Mouse (Mus musculus): ENCODE results near the gene Clk2. TPM values are rescaled to one million over a fixed set of nuclear protein-coding genes. Genes with fewer than 3 reads are reported as not detected.

The Clk2 gene
- polyA plus RNA-seq, 1 experiment from 2014 or later = 22.8 TPM

DNA sequence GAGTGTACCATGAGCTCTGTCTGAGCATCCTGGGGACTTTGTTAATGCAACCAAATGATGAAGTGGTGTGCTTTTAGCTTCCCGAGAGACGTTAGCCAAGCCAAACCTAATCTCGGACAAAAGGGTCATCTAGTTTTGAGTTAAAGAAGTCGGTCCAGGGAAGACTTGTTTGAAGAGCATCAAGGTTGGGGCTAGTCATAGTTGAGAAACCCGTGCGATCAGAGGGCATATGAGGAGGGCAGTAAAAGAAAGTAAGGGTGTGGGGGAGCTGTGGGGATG, 13.5 kb downstream of the Clk2 start:
- no peak for DNase-seq (ENCODE audit: low spot score)
- H3K4me2 ChIP-seq = peak overlapping the region; percentile 76
- peak overlapping the region; percentile 84 for H3K4me3 ChIP-seq (ENCODE audit: low read depth, low read length)
- no peaks in the 10 kb centered on the region for H3K9me3 ChIP-seq (ENCODE audit: control insufficient read depth, low read length)
- H3K9ac ChIP-seq (ENCODE audit: low read depth, low read length) = peak overlapping the region; percentile 90
- peak overlapping the region; percentile 75 for H3K27ac ChIP-seq (ENCODE audit: low read depth, low read length)
- ATAC-seq (replicated peaks; ENCODE audit: low FRiP score) = no peak
- peaks cover 24% of the 10 kb centered on the region for H3K4me1 ChIP-seq (replicated peaks; ENCODE audit: control insufficient read depth, insufficient read depth, low read length)
- no peaks in the 10 kb centered on the region for H3K27me3 ChIP-seq (replicated peaks; ENCODE audit: control insufficient read depth, insufficient read depth, low read length)
- WGBS = 7% methylated on average over 6 of the region's 6 CpGs
- peaks cover 60% of the 10 kb centered on the region for H3K36me3 ChIP-seq (ENCODE audit: control insufficient read depth, insufficient read depth, low read length)

GRCm38 (mm10) chr3:89179056-89179455, 14.5 kb downstream of the Clk2 start:
- Histone ChIP-seq H3K4me3 (ENCODE audit: low read depth, low read length) (peak overlapping the region; percentile 84), H3K4me1 (replicated peaks; ENCODE audit: control insufficient read depth, insufficient read depth, low read length) (peaks cover 32% of the 10 kb centered on the region), H3K4me2 (peak overlapping the region; percentile 76), H3K27me3 (replicated peaks; ENCODE audit: control insufficient read depth, insufficient read depth, low read length) (no peaks in the 10 kb centered on the region), H3K27ac (ENCODE audit: low read depth, low read length) (0 out of 2 replicates have a peak overlapping the region, but pooled peaks have one; percentile 6), H3K9ac (ENCODE audit: low read depth, low read length) (peak overlapping the region; percentile 90; the same call in 1 of the 2 replicates), H3K9me3 (ENCODE audit: control insufficient read depth, low read length) (no peaks in the 10 kb centered on the region), H3K36me3 (ENCODE audit: control insufficient read depth, insufficient read depth, low read length) (peaks cover 50% of the 10 kb centered on the region)
- DNase-seq (ENCODE audit: low spot score) (no peak), ATAC-seq (replicated peaks; ENCODE audit: low FRiP score) (no peak)
- WGBS = 85% methylated on average over 11 of the region's 11 CpGs

DNA sequence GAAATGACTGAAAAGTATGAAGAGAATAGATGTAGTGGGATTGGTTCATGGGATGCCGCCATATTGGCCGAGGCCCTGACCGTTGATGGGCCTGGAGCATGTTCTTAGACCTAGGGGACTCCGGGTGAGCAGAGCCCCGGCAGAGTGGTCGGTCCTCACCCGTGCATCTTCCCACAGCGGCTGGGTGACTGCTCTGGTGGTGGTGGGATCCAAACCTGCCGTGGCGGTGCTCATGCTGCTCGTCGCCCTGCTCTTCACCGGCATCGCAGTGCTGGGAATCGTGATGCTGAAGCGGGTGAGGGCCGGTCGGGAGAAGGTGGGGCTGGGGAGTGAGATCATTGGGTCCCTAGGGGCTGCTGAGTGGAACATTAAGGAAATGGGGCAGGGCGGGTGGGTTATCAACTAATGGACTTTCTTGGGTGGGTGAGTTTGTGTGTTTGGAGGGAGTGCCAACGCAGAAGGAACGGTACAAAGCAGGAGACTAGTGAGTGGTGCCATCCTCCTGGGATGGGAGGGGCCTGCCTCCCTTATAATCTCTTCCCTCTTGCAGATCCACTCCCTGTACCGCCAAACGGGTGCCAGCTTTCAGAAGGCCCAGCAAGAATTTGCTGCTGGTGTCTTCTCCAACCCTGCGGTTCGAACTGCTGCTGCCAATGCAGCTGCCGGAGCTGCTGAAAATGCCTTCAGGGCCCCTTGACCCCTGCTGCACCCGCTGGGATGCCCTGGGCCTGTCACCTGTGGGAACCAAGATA, 17.3 kb downstream of the Clk2 start:
- H3K4me1 ChIP-seq (replicated peaks; ENCODE audit: control insufficient read depth, insufficient read depth, low read length) = peaks cover 37% of the 10 kb centered on the region
- H3K4me3 ChIP-seq (ENCODE audit: low read depth, low read length) = no peak overlapping the region
- no peaks in the 10 kb centered on the region for H3K9me3 ChIP-seq (ENCODE audit: control insufficient read depth, low read length)
- peaks cover 31% of the 10 kb centered on the region for H3K36me3 ChIP-seq (ENCODE audit: control insufficient read depth, insufficient read depth, low read length)
- 89% methylated on average over 27 of the region's 27 CpGs for WGBS
- 0 out of 2 replicates have a peak overlapping the region, but pooled peaks have one; percentile 45 for H3K27ac ChIP-seq (ENCODE audit: low read depth, low read length)
- no peak overlapping the region for H3K4me2 ChIP-seq
- H3K27me3 ChIP-seq (replicated peaks; ENCODE audit: control insufficient read depth, insufficient read depth, low read length) = no peaks in the 10 kb centered on the region
- no peak for ATAC-seq (replicated peaks; ENCODE audit: low FRiP score)
- H3K9ac ChIP-seq (ENCODE audit: low read depth, low read length) = no peak overlapping the region
- no peak for DNase-seq (ENCODE audit: low spot score)

DNA sequence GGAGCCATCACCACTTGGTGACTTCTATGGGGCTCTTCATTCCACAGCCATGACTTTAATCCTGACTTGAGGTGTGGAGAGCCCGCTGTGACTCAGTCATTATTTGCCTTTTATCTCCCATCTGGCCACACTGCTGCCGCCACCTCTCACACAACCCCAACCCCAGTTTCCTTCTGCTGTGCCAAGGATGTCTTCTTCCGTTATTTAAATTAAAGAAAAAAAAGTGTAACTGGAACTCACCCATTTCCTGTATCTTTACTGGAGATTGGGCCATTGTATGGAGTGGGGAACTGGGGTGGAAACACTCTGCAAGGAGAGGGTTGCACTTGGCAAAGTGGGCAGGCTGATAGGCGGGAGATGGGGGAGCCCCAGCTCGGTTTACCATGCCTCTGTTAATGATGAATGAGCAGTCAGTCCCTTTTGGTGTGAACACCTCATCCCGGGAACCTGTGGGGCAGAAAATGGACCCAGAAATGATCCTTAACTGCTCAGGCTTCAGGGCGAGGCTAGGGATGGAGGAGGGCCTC, 18.0 kb downstream of the Clk2 start:
- H3K9me3 ChIP-seq (ENCODE audit: control insufficient read depth, low read length) = no peaks in the 10 kb centered on the region
- no peak for DNase-seq (ENCODE audit: low spot score)
- peak overlapping the region; percentile 73 for H3K9ac ChIP-seq (ENCODE audit: low read depth, low read length)
- no peaks in the 10 kb centered on the region for H3K27me3 ChIP-seq (replicated peaks; ENCODE audit: control insufficient read depth, insufficient read depth, low read length)
- peak overlapping the region; percentile 97 for H3K4me2 ChIP-seq
- H3K4me3 ChIP-seq (ENCODE audit: low read depth, low read length) = peak overlapping the region; percentile 58
- 44% methylated on average over 7 of the region's 7 CpGs for WGBS
- ATAC-seq (replicated peaks; ENCODE audit: low FRiP score) = peak; percentile 13; the same call in 1 of the 2 replicates
- H3K36me3 ChIP-seq (ENCODE audit: control insufficient read depth, insufficient read depth, low read length) = peaks cover 31% of the 10 kb centered on the region
- peaks cover 43% of the 10 kb centered on the region for H3K4me1 ChIP-seq (replicated peaks; ENCODE audit: control insufficient read depth, insufficient read depth, low read length)
- H3K27ac ChIP-seq (ENCODE audit: low read depth, low read length) = peak overlapping the region; percentile 56

- Histone ChIP-seq H3K27ac (ENCODE audit: low read depth, low read length) (peak within 1 kb of the TSS; percentile 60), H3K4me1 (replicated peaks; ENCODE audit: control insufficient read depth, insufficient read depth, low read length) (peaks cover 41% of the 10 kb centered on the region)
Observed at GRCm38 (mm10) chr3:89183058-89183958, 18.7 kb downstream of the Clk2 start, which contains the start of gene Fam189b. TSS of gene Fam189b (plus strand) at chr3:89183143.

DNA sequence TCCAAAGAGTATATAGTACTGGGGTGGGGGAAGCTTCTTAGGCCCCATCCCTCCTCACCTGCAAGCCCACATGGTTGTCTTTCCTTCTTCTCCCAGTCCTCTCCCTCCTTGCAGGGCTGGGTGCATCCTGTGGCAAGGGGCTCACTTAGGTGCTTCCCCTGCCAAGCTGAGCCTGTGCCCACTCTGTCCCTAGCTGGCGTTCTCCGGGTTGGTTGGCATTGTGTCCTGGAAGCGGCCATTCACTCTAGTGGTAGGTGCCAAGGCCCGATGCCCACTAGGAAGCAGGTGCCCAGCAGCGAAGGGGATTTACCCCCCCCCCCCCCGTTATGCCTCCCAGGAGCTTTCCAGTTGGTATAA, 19.3 kb downstream of the Clk2 start:
- H3K9ac ChIP-seq (ENCODE audit: low read depth, low read length) = peak overlapping the region; percentile 73
- H3K4me1 ChIP-seq (replicated peaks; ENCODE audit: control insufficient read depth, insufficient read depth, low read length) = peaks cover 35% of the 10 kb centered on the region
- H3K36me3 ChIP-seq (ENCODE audit: control insufficient read depth, insufficient read depth, low read length) = peaks cover 31% of the 10 kb centered on the region
- no peaks in the 10 kb centered on the region for H3K27me3 ChIP-seq (replicated peaks; ENCODE audit: control insufficient read depth, insufficient read depth, low read length)
- H3K4me2 ChIP-seq = peak overlapping the region; percentile 97
- peak overlapping the region; percentile 58 for H3K4me3 ChIP-seq (ENCODE audit: low read depth, low read length)
- no peak overlapping the region for H3K27ac ChIP-seq (ENCODE audit: low read depth, low read length)
- ATAC-seq (replicated peaks; ENCODE audit: low FRiP score) = no peak
- no peak for DNase-seq (ENCODE audit: low spot score)
- no peaks in the 10 kb centered on the region for H3K9me3 ChIP-seq (ENCODE audit: control insufficient read depth, low read length)
- WGBS = 78% methylated on average over 6 of the region's 6 CpGs

More at GRCm38 (mm10) chr3:89183058-89183958, 18.7 kb downstream of the Clk2 start, which contains the start of gene Fam189b:
- peak; percentile 93 for ATAC-seq (replicated peaks; ENCODE audit: low FRiP score)
- peak; percentile 85 for DNase-seq (ENCODE audit: low spot score)
- H3K9ac ChIP-seq (ENCODE audit: low read depth, low read length) = peak within 1 kb of the TSS; percentile 73
- H3K4me2 ChIP-seq = peak within 1 kb of the TSS; percentile 97
- peak within 1 kb of the TSS; percentile 58 for H3K4me3 ChIP-seq (ENCODE audit: low read depth, low read length)
- 19% methylated on average over 39 of the region's 39 CpGs for WGBS
- H3K27me3 ChIP-seq (replicated peaks; ENCODE audit: control insufficient read depth, insufficient read depth, low read length) = no peaks in the 10 kb centered on the region
- H3K36me3 ChIP-seq (ENCODE audit: control insufficient read depth, insufficient read depth, low read length) = peaks cover 31% of the 10 kb centered on the region
- H3K9me3 ChIP-seq (ENCODE audit: control insufficient read depth, low read length) = no peaks in the 10 kb centered on the region

- Histone ChIP-seq H3K4me3 (ENCODE audit: low read depth, low read length) (no peak overlapping the region), H3K9ac (ENCODE audit: low read depth, low read length) (0 out of 2 replicates have a peak overlapping the region, but pooled peaks have one; percentile 9), H3K36me3 (ENCODE audit: control insufficient read depth, insufficient read depth, low read length) (peaks cover 1% of the 10 kb centered on the region; the same call in 1 of the 2 replicates), H3K9me3 (ENCODE audit: control insufficient read depth, low read length) (no peaks in the 10 kb centered on the region), H3K4me1 (replicated peaks; ENCODE audit: control insufficient read depth, insufficient read depth, low read length) (peaks cover 32% of the 10 kb centered on the region), H3K27me3 (replicated peaks; ENCODE audit: control insufficient read depth, insufficient read depth, low read length) (no peaks in the 10 kb centered on the region), H3K4me2 (peak overlapping the region; percentile 19; the same call in 1 of the 2 replicates), H3K27ac (ENCODE audit: low read depth, low read length) (no peak overlapping the region)
- DNase-seq (ENCODE audit: low spot score) = no peak
- WGBS = 47% methylated on average over 23 of the region's 23 CpGs
- ATAC-seq (replicated peaks; ENCODE audit: low FRiP score) = no peak
Observed at GRCm38 (mm10) chr3:89187197-89187596, 22.6 kb downstream of the Clk2 start.

DNA sequence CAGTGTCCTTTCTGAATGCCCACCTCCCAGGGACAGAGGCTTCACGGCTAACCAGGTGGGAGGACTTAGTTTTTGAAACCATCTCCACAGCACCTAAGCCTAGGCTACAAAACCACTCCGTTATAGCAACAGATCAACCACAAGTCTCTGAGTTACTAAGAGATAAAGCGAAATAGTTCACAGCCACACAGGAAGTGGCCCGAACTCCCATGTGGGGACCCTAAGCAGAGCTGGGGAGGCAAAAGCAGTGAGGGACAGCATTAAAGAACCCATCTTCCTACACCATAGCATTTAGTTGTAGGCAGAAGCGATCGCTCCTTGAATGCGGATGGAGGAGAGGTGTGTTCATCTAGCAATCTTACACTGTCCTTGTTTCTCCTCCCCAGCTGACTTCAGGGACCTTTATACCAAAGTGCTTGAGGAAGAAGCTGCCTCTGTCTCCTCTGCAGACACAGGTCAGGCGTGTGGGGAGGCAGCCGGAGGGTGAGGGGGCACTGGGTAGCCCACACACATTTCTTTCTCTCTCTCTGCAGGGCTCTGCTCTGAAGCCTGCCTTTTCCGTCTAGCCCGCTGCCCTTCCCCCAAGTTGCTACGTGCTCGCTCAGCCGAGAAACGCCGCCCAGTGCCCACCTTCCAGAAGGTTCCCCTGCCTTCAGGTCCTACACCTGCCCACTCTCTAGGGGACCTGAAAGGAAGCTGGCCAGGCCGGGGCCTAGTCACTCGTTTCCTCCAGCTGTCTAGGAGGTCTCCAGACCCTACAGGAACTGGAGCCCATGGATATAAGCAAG, 23.3 kb downstream of the Clk2 start:
- Histone ChIP-seq H3K4me3 (ENCODE audit: low read depth, low read length) (no peak overlapping the region), H3K9me3 (ENCODE audit: control insufficient read depth, low read length) (no peaks in the 10 kb centered on the region), H3K27ac (ENCODE audit: low read depth, low read length) (no peak overlapping the region), H3K27me3 (replicated peaks; ENCODE audit: control insufficient read depth, insufficient read depth, low read length) (no peaks in the 10 kb centered on the region), H3K4me2 (0 out of 2 replicates have a peak overlapping the region, but pooled peaks have one; percentile 19), H3K4me1 (replicated peaks; ENCODE audit: control insufficient read depth, insufficient read depth, low read length) (peaks cover 26% of the 10 kb centered on the region), H3K9ac (ENCODE audit: low read depth, low read length) (0 out of 2 replicates have a peak overlapping the region, but pooled peaks have one; percentile 9), H3K36me3 (ENCODE audit: control insufficient read depth, insufficient read depth, low read length) (no peaks in the 10 kb centered on the region)
- WGBS = 64% methylated on average over 18 of the region's 18 CpGs
- ATAC-seq (replicated peaks; ENCODE audit: low FRiP score) (no peak), DNase-seq (ENCODE audit: low spot score) (no peak)

All from liver, embryonic 11.5 days (tissue).